Mouse (Mus musculus): ENCODE measurements at regions not wholly inside any gene's neighbourhood (a gene's known extent, or its start where the extent isn't known, plus 50 kb on each side); places are given as distances from the start of the nearest gene placed in this dataset.

DNA sequence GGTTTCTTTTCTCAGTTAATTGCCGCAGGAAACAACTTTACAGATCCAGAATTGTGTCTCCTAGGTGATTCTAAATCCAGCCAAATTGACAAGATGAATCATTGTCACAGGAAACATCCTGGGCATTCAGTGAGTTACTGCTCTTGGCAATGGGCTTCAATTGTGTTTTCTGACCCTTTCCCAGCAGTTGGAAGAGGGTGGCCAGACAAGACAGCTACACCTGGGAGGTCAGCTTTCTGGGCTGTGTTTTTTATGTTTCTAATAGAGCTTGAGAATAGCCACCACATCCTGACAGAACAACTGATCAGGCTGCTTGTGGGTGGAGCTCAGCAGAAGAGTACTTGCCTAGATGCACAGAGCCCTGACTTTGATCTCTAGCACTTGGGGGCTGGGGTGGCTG, 87.0 kb upstream of the Foxa2 start:
- Histone ChIP-seq H3K27me3 (replicated peaks; ENCODE audit: control insufficient read depth, insufficient read depth, low read length) (no peaks in the 10 kb centered on the region), H3K9ac (replicated peaks; ENCODE audit: low read depth, low read length) (no peak overlapping the region), H3K4me2 (ENCODE audit: low read length) (no peak overlapping the region), H3K27ac (ENCODE audit: low read length) (no peak overlapping the region), H3K36me3 (ENCODE audit: control insufficient read depth, insufficient read depth) (no peaks in the 10 kb centered on the region), H3K9me3 (ENCODE audit: control insufficient read depth, low read length) (no peaks in the 10 kb centered on the region), H3K4me1 (replicated peaks; ENCODE audit: control insufficient read depth, insufficient read depth, low read length) (no peaks in the 10 kb centered on the region), H3K4me3 (replicated peaks; ENCODE audit: low read length) (no peak overlapping the region)
- 70% methylated on average over 1 of the region's 1 CpGs for whole genome bisulfite sequencing
- ATAC-seq, result no peak

DNA sequence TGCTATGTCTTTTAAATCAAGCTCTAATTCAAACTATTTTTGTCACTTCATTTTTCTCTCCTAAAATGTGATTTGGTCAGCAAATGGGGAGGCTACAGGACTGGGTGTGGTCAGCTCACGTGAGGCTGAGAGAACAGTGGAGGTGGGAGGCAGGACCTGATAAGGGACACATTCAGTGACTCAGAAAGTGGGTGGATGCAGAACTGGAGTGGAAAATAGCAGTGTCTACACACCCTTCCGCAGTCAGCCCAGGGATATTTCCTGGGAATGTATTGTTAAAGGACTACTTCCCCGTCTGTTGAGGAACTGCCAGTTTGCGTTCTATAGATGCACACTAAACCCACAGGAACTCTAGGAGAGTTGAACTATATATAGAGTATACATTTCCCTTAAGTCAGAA, 95.2 kb upstream of the Foxa2 start:
- Histone ChIP-seq H3K4me3 (replicated peaks; ENCODE audit: low read length) (no peak overlapping the region), H3K9me3 (ENCODE audit: control insufficient read depth, low read length) (no peaks in the 10 kb centered on the region), H3K4me1 (replicated peaks; ENCODE audit: control insufficient read depth, insufficient read depth, low read length) (no peaks in the 10 kb centered on the region), H3K27ac (ENCODE audit: low read length) (no peak overlapping the region), H3K36me3 (ENCODE audit: control insufficient read depth, insufficient read depth) (no peaks in the 10 kb centered on the region), H3K27me3 (replicated peaks; ENCODE audit: control insufficient read depth, insufficient read depth, low read length) (no peaks in the 10 kb centered on the region), H3K9ac (replicated peaks; ENCODE audit: low read depth, low read length) (no peak overlapping the region), H3K4me2 (ENCODE audit: low read length) (no peak overlapping the region)
- no peak for ATAC-seq
- 82% methylated on average over 4 of the region's 4 CpGs for WGBS

DNA sequence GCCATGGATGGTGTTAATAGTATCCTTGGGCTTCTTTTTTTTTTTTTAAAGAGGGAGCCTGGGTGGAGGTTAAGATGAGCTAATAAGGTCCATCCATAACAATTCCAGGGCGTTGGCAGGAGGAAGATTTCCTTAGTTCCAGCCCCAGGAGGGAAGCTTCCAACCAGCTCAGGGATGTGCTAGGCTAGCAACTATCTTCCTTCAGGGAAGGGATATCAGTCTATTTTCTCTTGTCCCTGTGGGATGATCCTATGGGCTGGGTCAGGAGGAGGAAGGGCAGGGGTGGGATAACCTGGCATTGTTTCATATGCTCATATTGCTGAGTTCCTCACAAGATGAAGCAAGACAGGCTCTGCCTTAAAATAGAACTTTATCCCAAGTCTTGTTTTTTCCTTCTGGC, 98.0 kb upstream of the Foxa2 start:
- Histone ChIP-seq H3K27me3 (replicated peaks; ENCODE audit: control insufficient read depth, insufficient read depth, low read length) (no peaks in the 10 kb centered on the region), H3K27ac (ENCODE audit: low read length) (no peak overlapping the region), H3K4me3 (replicated peaks; ENCODE audit: low read length) (no peak overlapping the region), H3K9me3 (ENCODE audit: control insufficient read depth, low read length) (no peaks in the 10 kb centered on the region), H3K4me1 (replicated peaks; ENCODE audit: control insufficient read depth, insufficient read depth, low read length) (no peaks in the 10 kb centered on the region), H3K36me3 (ENCODE audit: control insufficient read depth, insufficient read depth) (no peaks in the 10 kb centered on the region), H3K4me2 (ENCODE audit: low read length) (no peak overlapping the region), H3K9ac (replicated peaks; ENCODE audit: low read depth, low read length) (no peak overlapping the region)
- WGBS, result 43% methylated on average over 1 of the region's 1 CpGs
- ATAC-seq, result no peak

DNA sequence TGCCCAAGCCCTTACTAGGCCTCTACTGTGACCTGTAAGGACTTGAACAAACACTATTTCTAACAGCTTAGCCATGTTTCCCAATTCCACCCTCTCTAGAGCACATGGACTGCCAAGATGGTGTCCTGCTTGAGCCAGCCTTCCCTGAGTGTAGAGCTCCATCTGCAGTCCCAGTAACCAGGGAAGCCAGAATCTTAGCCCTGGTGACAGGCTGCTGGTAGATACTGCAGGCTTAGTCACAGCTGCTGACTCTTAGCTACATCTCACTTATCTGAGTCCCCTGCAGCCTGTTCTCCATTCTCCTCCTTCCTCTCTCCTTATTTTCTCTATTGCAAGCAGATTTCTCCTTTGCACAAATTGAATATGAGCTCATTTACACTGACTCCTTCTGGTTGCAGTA, 101.5 kb upstream of the Foxa2 start:
- no peaks in the 10 kb centered on the region for H3K36me3 ChIP-seq (ENCODE audit: control insufficient read depth, insufficient read depth)
- H3K27ac ChIP-seq (ENCODE audit: low read length), result no peak overlapping the region
- no peak overlapping the region for H3K4me2 ChIP-seq (ENCODE audit: low read length)
- no peak overlapping the region for H3K4me3 ChIP-seq (replicated peaks; ENCODE audit: low read length)
- no peak overlapping the region for H3K9ac ChIP-seq (replicated peaks; ENCODE audit: low read depth, low read length)
- H3K9me3 ChIP-seq (ENCODE audit: control insufficient read depth, low read length), result no peaks in the 10 kb centered on the region
- H3K4me1 ChIP-seq (replicated peaks; ENCODE audit: control insufficient read depth, insufficient read depth, low read length), result no peaks in the 10 kb centered on the region
- ATAC-seq, result no peak
- H3K27me3 ChIP-seq (replicated peaks; ENCODE audit: control insufficient read depth, insufficient read depth, low read length), result no peaks in the 10 kb centered on the region

DNA sequence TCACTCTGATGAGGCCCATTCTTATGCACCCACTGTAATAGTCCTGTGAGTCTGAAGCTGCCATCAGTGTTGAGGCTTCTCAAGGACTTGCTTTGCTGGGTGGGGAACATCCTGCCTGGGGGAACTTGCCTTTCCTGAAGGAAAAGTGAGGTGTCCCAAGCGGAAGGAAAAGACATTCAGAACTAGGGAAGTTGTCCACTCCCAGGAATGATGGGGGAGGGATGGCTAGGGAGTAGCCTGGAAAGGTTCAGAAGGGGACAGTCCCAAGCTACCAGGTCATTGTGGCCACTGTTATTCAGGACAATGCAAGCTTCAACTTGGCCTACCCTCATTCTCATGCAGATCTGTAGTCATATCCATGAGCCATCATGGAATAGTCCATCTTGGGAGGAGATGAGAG, 102.7 kb upstream of the Foxa2 start:
- Histone ChIP-seq H3K4me1 (replicated peaks; ENCODE audit: control insufficient read depth, insufficient read depth, low read length) (no peaks in the 10 kb centered on the region), H3K9me3 (ENCODE audit: control insufficient read depth, low read length) (0 out of 2 replicates have a peak, but pooled peaks cover 2% of the 10 kb centered on the region), H3K4me2 (ENCODE audit: low read length) (no peak overlapping the region), H3K4me3 (replicated peaks; ENCODE audit: low read length) (no peak overlapping the region), H3K9ac (replicated peaks; ENCODE audit: low read depth, low read length) (no peak overlapping the region), H3K27ac (ENCODE audit: low read length) (no peak overlapping the region), H3K27me3 (replicated peaks; ENCODE audit: control insufficient read depth, insufficient read depth, low read length) (no peaks in the 10 kb centered on the region), H3K36me3 (ENCODE audit: control insufficient read depth, insufficient read depth) (no peaks in the 10 kb centered on the region)
- 85% methylated on average over 1 of the region's 1 CpGs for WGBS
- ATAC-seq, result no peak

DNA sequence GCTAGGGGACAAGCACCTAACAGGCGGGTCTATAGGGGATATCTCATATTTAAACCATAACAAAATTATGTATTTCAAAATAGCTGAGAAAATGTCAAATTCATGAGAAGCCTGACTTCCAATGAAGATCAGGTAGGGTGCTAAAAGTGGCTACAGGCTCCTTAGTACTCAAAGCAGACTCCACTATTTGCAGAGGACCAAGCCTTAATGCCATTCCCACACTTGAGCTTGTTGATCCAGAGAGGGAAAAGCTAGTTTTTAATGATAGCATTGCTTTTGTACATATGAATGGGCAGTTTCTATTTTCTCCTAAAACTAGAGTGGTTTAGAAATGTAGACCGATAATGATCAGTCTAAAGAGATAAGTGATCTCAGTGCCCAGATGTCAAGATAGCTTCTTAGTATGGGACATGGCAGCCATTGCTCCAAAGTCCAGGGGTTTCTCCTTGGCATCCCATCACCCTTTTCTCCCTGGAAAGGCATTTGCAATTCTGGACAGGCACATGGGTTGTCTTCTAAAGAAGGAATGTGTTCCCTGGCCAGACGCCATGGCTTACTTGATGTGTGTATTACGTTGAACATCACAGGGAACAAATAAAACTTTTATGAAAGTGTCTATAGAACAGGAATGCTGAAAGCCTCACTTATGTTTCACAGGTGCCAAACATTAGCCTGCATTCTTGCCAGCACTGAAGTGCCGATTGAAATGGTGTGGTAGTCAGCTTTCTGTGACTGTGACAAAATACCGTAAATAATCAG, 106.9 kb upstream of the Foxa2 start:
- H3K4me3 ChIP-seq (replicated peaks; ENCODE audit: low read length), result no peak overlapping the region
- H3K4me1 ChIP-seq (replicated peaks; ENCODE audit: control insufficient read depth, insufficient read depth, low read length), result no peaks in the 10 kb centered on the region
- no peaks in the 10 kb centered on the region for H3K27me3 ChIP-seq (replicated peaks; ENCODE audit: control insufficient read depth, insufficient read depth, low read length)
- H3K27ac ChIP-seq (ENCODE audit: low read length), result no peak overlapping the region
- no peak overlapping the region for H3K4me2 ChIP-seq (ENCODE audit: low read length)
- H3K36me3 ChIP-seq (ENCODE audit: control insufficient read depth, insufficient read depth), result no peaks in the 10 kb centered on the region
- 74% methylated on average over 6 of the region's 6 CpGs for WGBS
- ATAC-seq, result no peak
- no peak overlapping the region for H3K9ac ChIP-seq (replicated peaks; ENCODE audit: low read depth, low read length)
- H3K9me3 ChIP-seq (ENCODE audit: control insufficient read depth, low read length), result 0 out of 2 replicates have a peak, but pooled peaks cover 2% of the 10 kb centered on the region

DNA sequence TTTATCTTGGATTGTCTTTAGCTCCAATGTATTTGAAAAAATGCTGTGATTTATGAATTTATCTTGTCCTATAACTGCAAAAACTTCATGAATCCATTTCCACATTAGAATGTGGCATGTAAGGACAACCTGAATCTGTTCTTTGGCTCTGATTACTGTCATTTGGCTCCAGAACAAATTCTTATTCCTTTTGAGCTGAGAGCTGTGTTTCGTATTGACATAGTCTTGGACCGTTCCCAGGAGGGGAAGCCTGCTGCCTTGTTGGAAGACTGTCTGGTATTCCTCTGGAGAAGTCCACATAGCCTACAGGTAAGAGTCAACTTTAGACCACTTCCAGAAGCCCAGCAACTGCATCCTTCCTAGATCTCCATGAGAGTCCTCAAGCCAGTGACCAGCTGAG, 109.4 kb upstream of the Foxa2 start:
- ATAC-seq, result no peak
- H3K9ac ChIP-seq (replicated peaks; ENCODE audit: low read depth, low read length), result no peak overlapping the region
- 73% methylated on average over 2 of the region's 2 CpGs for WGBS
- H3K27ac ChIP-seq (ENCODE audit: low read length), result no peak overlapping the region
- H3K4me2 ChIP-seq (ENCODE audit: low read length), result no peak overlapping the region
- H3K27me3 ChIP-seq (replicated peaks; ENCODE audit: control insufficient read depth, insufficient read depth, low read length), result no peaks in the 10 kb centered on the region
- H3K36me3 ChIP-seq (ENCODE audit: control insufficient read depth, insufficient read depth), result no peaks in the 10 kb centered on the region
- H3K4me3 ChIP-seq (replicated peaks; ENCODE audit: low read length), result no peak overlapping the region
- H3K4me1 ChIP-seq (replicated peaks; ENCODE audit: control insufficient read depth, insufficient read depth, low read length), result no peaks in the 10 kb centered on the region
- 0 out of 2 replicates have a peak, but pooled peaks cover 2% of the 10 kb centered on the region for H3K9me3 ChIP-seq (ENCODE audit: control insufficient read depth, low read length)

DNA sequence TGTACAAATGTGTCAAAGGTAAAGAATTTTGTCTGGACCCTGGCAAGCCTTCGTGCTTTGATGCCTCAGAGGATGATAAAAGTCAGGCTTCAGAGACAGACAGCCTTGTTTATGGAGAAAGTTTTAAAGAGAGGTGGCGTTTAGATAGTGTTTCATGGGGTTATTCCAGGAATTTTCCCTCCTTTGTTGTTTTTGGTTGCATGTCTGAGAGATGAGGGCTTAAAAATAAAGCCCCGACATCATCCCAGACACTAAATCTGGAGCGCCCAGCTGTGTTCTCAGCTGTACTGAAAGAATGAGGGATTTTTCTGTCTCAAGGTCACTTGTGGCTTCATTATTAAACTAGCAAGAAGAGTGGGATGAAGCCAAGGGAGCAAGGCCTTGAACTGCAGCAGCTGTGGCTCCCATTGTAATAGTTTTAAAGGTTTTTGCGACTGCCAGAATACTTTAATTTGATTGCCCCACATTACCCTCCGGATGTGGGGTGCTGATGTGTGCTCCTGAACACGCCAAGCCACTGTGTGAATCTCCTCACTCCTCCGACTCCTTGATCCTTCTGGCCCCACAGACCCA, 112.3 kb upstream of the Foxa2 start:
- 75% methylated on average over 8 of the region's 8 CpGs for WGBS
- H3K4me1 ChIP-seq (replicated peaks; ENCODE audit: control insufficient read depth, insufficient read depth, low read length), result no peaks in the 10 kb centered on the region; the same call in 1 of the 2 replicates
- H3K27ac ChIP-seq (ENCODE audit: low read length), result no peak overlapping the region
- H3K9me3 ChIP-seq (ENCODE audit: control insufficient read depth, low read length), result 0 out of 2 replicates have a peak, but pooled peaks cover 1% of the 10 kb centered on the region
- no peak overlapping the region for H3K4me2 ChIP-seq (ENCODE audit: low read length)
- H3K27me3 ChIP-seq (replicated peaks; ENCODE audit: control insufficient read depth, insufficient read depth, low read length), result no peaks in the 10 kb centered on the region
- no peak overlapping the region for H3K4me3 ChIP-seq (replicated peaks; ENCODE audit: low read length)
- no peak for ATAC-seq
- H3K36me3 ChIP-seq (ENCODE audit: control insufficient read depth, insufficient read depth), result no peaks in the 10 kb centered on the region
- no peak overlapping the region for H3K9ac ChIP-seq (replicated peaks; ENCODE audit: low read depth, low read length)

DNA sequence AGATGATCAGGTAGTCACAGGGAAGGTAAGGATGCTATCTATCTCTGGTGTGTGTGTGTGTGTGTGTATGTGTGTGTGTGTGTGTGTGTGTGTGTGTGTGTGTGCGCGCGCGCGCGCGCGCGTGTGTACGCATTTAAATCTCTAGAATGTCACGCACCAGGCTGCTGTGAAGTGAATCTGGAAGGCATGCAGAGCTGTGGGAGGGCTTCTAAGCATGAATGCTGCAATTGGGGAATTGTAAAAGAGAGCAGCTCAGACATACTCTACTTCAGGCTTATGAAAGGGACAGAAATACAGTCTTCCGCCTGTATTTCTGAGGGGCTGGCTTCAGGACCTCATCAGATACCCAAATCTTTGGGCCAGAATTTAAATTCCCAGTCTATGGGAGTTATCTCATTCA, 114.2 kb upstream of the Foxa2 start:
- no peak overlapping the region for H3K27ac ChIP-seq (ENCODE audit: low read length)
- no peaks in the 10 kb centered on the region; the same call in 1 of the 2 replicates for H3K4me1 ChIP-seq (replicated peaks; ENCODE audit: control insufficient read depth, insufficient read depth, low read length)
- no peaks in the 10 kb centered on the region for H3K36me3 ChIP-seq (ENCODE audit: control insufficient read depth, insufficient read depth)
- WGBS, result 90% methylated on average over 12 of the region's 12 CpGs
- H3K4me2 ChIP-seq (ENCODE audit: low read length), result no peak overlapping the region
- H3K4me3 ChIP-seq (replicated peaks; ENCODE audit: low read length), result no peak overlapping the region
- no peak overlapping the region for H3K9ac ChIP-seq (replicated peaks; ENCODE audit: low read depth, low read length)
- H3K9me3 ChIP-seq (ENCODE audit: control insufficient read depth, low read length), result no peaks in the 10 kb centered on the region
- no peaks in the 10 kb centered on the region for H3K27me3 ChIP-seq (replicated peaks; ENCODE audit: control insufficient read depth, insufficient read depth, low read length)
- no peak for ATAC-seq

All from forebrain, embryonic 16.5 days (tissue).